Mouse (Mus musculus): ENCODE measurements around the gene Rgl2.

Gene Rgl2

GRCm38 (mm10) chr17:33925406-33926116 is 3.8 kb upstream of the Rgl2 start:
- no peak for DNase-seq

- peak; percentile 47 for DNase-seq
Observed at GRCm38 (mm10) chr17:33926207-33926932, 3.0 kb upstream of the Rgl2 start.

GRCm38 (mm10) chr17:33928251-33928947 is 944 bp upstream of the Rgl2 start:
- no peak for DNase-seq

GRCm38 (mm10) chr17:33930280-33931158 is 1.2 kb downstream of the Rgl2 start:
- DNase-seq: peak; percentile 69

GRCm38 (mm10) chr17:33931159-33931866 is 2.0 kb downstream of the Rgl2 start:
- no peak for DNase-seq

GRCm38 (mm10) chr17:33931947-33932346 is 2.6 kb downstream of the Rgl2 start:
- no peak for DNase-seq

GRCm38 (mm10) chr17:33932448-33932847 is 3.1 kb downstream of the Rgl2 start:
- DNase-seq: no peak

- DNase-seq: no peak
Observed at GRCm38 (mm10) chr17:33932970-33933369, 3.6 kb downstream of the Rgl2 start.

- DNase-seq: no peak
Observed at GRCm38 (mm10) chr17:33935422-33936055, 6.2 kb downstream of the Rgl2 start.

GRCm38 (mm10) chr17:33936993-33937392 is 7.7 kb downstream of the Rgl2 start:
- DNase-seq: no peak

GRCm38 (mm10) chr17:33938783-33939182 is 9.4 kb downstream of the Rgl2 start:
- no peak for DNase-seq

GRCm38 (mm10) chr17:33940206-33940805 is 11.0 kb downstream of the Rgl2 start, which contains the start of the genes Pfdn6 and Wdr46:
Gene Pfdn6 (minus strand): TSS chr17:33940343.
Gene Wdr46 (plus strand): TSS chr17:33940660.
- DNase-seq: peak; percentile 89

- DNase-seq: no peak
Observed at GRCm38 (mm10) chr17:33940981-33941380, 11.6 kb downstream of the Rgl2 start.

- no peak for DNase-seq
Observed at GRCm38 (mm10) chr17:33941381-33941780, 12.0 kb downstream of the Rgl2 start.

GRCm38 (mm10) chr17:33943454-33943853 is 14.1 kb downstream of the Rgl2 start:
- DNase-seq: no peak

- DNase-seq: no peak
Observed at GRCm38 (mm10) chr17:33947430-33948089, 18.2 kb downstream of the Rgl2 start.

GRCm38 (mm10) chr17:33948090-33948904 is 19.0 kb downstream of the Rgl2 start:
- DNase-seq: no peak

GRCm38 (mm10) chr17:33948905-33949537 is 19.7 kb downstream of the Rgl2 start:
- DNase-seq: no peak

GRCm38 (mm10) chr17:33950131-33950625 is 20.8 kb downstream of the Rgl2 start:
- no peak for DNase-seq

All from kidney, adult 18-20 months (tissue).